Mouse (Mus musculus): ENCODE measurements at regions not wholly inside any gene's neighbourhood (a gene's known extent, or its start where the extent isn't known, plus 50 kb on each side); places are given as distances from the start of the nearest gene placed in this dataset.
A peak's percentile ranks its signal among the peaks of the same experiment; 100 is the strongest.
"Not testable (repeated sequence)": the region's sequence is repeated elsewhere in the genome, so short reads cannot be mapped to it uniquely, and the experiment has no call there.

DNA sequence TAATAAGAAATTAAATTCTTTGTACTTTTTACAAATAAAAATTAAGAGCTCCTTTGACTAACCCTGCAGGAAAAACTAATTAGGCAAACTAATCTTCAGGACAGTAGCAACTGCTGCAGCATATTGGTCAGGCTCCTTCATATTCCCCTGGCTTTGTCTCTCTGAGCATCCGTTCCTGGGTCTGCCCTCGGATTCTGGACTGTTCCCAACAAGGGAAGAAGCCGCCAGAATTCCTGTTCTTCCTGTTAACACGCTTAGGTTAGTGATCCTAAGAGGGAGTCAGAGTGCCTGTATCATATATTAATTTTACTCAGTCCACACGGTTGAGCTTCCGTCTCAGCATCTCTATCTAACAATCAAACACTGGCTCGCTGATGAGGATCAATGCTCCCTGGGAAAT, 120.3 kb upstream of the Prkcq start:
- Histone ChIP-seq H3K4me3 (no peak overlapping the region), H3K27ac (ENCODE audit: poor library complexity, severe bottlenecking) (no peak overlapping the region), H3K4me1 (replicated peaks) (no peaks in the 10 kb centered on the region), H3K4me2 (no peak overlapping the region), H3K36me3 (no peaks in the 10 kb centered on the region), H3K27me3 (replicated peaks) (no peaks in the 10 kb centered on the region), H3K9ac (no peak overlapping the region), H3K9me3 (replicated peaks) (no peaks in the 10 kb centered on the region)
- ATAC-seq (ENCODE audit: insufficient number of reproducible peaks, low FRiP score), result no peak
- WGBS, result 79% methylated on average over 7 of the region's 7 CpGs

DNA sequence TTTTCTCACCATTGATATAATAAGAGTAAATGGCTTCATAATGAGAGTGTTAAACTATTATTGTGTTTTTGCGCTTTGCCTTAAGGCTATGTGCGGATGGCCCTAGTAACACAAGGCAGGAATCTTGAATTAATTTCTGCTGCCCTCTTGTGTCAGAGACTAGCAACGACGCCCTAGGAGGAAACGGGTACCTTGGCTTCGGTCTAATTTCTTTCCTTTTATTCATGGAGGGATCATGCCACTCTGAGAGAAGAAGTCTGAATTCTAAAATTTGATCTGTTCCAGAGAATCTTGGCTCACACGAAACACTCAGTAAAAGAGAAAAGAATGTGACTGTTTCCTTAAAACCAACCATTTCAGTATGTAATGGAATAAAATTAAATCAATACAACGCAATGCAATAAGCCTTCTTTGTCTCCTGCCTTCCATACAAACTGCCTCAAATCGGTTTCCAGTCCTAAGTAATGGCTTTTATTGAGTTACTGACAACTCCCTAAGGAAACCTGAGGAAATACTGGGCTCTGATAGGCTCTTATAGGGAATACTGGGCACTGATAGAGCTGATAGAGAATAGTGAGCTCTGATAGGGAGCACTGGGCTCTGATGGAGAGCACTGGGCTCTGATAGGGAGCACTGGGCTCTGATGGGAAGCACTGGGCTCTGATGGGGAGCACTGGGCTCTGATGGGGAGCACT, 112.0 kb upstream of the Prkcq start:
- no peak for ATAC-seq (ENCODE audit: insufficient number of reproducible peaks, low FRiP score)
- Histone ChIP-seq H3K9me3 (replicated peaks) (no peaks in the 10 kb centered on the region), H3K9ac (no peak overlapping the region), H3K4me3 (no peak overlapping the region), H3K27ac (ENCODE audit: poor library complexity, severe bottlenecking) (no peak overlapping the region), H3K36me3 (no peaks in the 10 kb centered on the region), H3K4me2 (no peak overlapping the region), H3K27me3 (replicated peaks) (no peaks in the 10 kb centered on the region), H3K4me1 (replicated peaks) (no peaks in the 10 kb centered on the region)
- WGBS, result 26% methylated on average over 9 of the region's 9 CpGs

DNA sequence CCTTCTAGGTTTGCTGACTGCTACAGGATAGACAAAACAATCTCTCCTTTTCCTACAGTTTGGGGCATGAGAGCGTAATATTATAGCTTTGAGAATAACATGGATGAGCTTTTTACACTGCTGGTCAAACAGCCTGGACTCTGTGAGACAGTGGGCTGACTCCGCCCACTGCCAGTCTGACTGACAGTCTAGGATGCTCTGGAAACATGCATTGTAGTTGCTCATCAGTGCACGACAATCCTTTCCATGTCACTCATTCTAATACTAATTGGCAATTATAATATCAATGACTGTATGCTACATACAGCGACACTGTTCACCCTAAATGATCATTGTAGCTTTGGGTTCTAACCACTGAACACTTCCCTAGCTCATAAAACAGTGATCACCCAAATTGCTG, 104.5 kb upstream of the Prkcq start:
- 80% methylated on average over 4 of the region's 4 CpGs for WGBS
- Histone ChIP-seq H3K27ac (ENCODE audit: poor library complexity, severe bottlenecking) (no peak overlapping the region), H3K4me2 (no peak overlapping the region), H3K9me3 (replicated peaks) (no peaks in the 10 kb centered on the region), H3K4me1 (replicated peaks) (no peaks in the 10 kb centered on the region), H3K36me3 (no peaks in the 10 kb centered on the region), H3K27me3 (replicated peaks) (no peaks in the 10 kb centered on the region), H3K9ac (no peak overlapping the region), H3K4me3 (no peak overlapping the region)
- ATAC-seq (ENCODE audit: insufficient number of reproducible peaks, low FRiP score), result no peak

DNA sequence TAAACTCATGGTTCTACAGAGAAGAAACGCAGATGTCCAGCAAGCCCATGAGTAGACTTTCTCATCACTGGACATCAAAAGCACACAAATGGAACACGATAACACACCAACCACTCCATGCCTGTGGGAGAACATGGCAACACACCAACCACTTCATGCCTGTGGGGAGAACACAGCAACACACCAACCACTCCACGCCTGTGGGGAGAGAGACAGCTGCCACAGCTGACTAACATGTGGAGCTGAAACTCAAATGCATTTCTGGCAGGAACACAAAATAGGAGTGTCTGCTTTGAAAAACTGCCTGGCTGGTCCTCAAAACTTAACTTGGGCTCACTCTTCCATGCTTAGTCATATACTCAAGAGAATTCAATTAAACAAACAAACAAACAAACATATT, 88.4 kb upstream of the Prkcq start:
- ATAC-seq (ENCODE audit: insufficient number of reproducible peaks, low FRiP score), result no peak
- Histone ChIP-seq H3K4me1 (replicated peaks) (no peaks in the 10 kb centered on the region), H3K27ac (ENCODE audit: poor library complexity, severe bottlenecking) (no peak overlapping the region), H3K27me3 (replicated peaks) (no peaks in the 10 kb centered on the region), H3K4me2 (no peak overlapping the region), H3K36me3 (no peaks in the 10 kb centered on the region), H3K9ac (no peak overlapping the region), H3K9me3 (replicated peaks) (no peaks in the 10 kb centered on the region), H3K4me3 (no peak overlapping the region)
- WGBS, result 82% methylated on average over 3 of the region's 3 CpGs

DNA sequence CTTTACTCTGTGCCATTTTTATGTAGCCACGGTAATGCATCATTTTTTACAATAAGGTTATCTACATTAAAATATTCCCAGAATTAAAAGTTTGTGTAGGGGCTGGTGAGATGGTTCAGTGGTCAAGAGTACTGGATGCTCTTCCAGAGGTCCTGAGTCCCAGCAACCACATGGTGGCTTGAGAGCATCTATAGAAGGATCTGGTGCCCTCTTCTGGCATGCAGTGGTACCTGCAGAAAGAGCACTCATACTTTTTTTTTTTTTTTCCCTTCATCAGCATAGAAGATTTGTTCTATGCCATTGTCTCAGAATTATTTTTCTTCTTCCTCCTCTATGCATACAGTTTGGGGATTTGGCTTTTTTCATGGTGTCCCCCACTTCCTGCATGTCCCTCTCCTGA, 84.9 kb upstream of the Prkcq start:
- no peak overlapping the region for H3K4me3 ChIP-seq
- ATAC-seq (ENCODE audit: insufficient number of reproducible peaks, low FRiP score), result no peak
- no peak overlapping the region for H3K27ac ChIP-seq (ENCODE audit: poor library complexity, severe bottlenecking)
- 16% methylated on average over 1 of the region's 1 CpGs for WGBS
- H3K9me3 ChIP-seq (replicated peaks), result no peaks in the 10 kb centered on the region
- H3K4me1 ChIP-seq (replicated peaks), result no peaks in the 10 kb centered on the region
- no peak overlapping the region for H3K9ac ChIP-seq
- no peaks in the 10 kb centered on the region for H3K36me3 ChIP-seq
- H3K4me2 ChIP-seq, result no peak overlapping the region
- no peaks in the 10 kb centered on the region for H3K27me3 ChIP-seq (replicated peaks)

DNA sequence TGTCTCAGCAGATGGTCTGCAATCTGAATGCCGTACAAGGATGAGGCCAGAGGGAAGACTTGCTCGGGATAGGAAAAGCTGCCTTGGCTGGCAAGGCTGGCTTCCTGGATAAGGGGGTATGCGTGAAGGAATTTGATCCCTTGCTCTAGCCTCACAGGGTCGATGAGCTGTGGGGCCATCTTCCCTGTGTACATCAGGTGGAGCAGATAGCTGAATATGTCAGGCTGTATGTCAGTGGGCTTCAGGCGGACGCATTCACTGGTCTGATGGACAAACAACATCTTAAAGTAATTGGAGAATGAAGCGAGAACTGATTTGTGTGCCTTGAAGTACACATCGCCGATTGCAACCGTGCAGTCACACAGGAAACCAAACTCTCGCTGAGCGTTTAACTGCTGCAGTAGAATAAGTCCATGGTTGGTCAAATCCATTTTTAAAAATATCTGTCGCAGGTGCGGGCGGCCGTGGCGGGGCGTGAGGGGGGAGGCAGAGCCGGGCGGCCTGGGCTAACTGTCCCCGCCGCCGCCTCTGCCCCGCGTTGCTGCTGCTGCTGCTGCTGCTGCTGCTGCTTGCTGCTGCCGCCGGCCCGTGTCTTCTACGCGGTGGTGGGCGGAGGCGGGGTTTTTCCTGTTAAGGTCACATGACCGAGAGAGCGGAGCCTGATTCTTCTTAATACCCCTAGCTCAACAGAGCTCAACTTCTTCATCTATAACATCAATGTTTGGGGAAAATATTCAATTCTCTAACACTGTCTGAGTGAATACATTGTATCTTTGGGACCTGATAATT, 71.9 kb upstream of the Prkcq start:
- not testable (repeated sequence) for H3K27me3 ChIP-seq (replicated peaks); H3K9me3 ChIP-seq (replicated peaks); H3K36me3 ChIP-seq; H3K27ac ChIP-seq (ENCODE audit: poor library complexity, severe bottlenecking); H3K4me1 ChIP-seq (replicated peaks)
- peak overlapping the region; percentile 67 for H3K4me2 ChIP-seq
- WGBS, result 28% methylated on average over 34 of the region's 34 CpGs
- H3K9ac ChIP-seq, result peak overlapping the region; percentile 43; the same call in 1 of the 2 replicates
- peak; percentile 63; the same call in 1 of the 2 replicates for ATAC-seq (ENCODE audit: insufficient number of reproducible peaks, low FRiP score)
- H3K4me3 ChIP-seq, result peak overlapping the region; percentile 45

DNA sequence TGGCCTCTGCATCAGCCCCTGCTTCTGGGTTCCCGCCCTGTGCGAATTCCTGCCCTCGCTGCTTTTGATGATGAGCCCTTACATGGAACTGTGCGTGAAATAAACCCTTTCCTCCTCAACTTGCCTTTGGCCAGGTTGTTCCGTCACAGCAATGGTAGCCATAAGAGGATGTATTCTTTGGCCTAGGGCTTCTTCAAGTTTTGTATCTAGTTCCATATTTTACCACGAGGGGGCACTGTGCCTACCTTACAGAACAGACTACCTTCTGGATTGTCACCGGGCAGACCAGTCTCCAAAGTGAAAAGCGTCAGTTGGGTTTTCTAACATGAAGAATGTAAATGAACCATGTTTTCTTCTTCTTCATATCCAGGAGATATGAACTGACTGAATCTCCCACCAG, 58.7 kb upstream of the Prkcq start:
- H3K36me3 ChIP-seq, result no peaks in the 10 kb centered on the region
- 44% methylated on average over 8 of the region's 8 CpGs for WGBS
- H3K27ac ChIP-seq (ENCODE audit: poor library complexity, severe bottlenecking), result no peak overlapping the region
- H3K9ac ChIP-seq, result no peak overlapping the region
- no peaks in the 10 kb centered on the region for H3K27me3 ChIP-seq (replicated peaks)
- no peak for ATAC-seq (ENCODE audit: insufficient number of reproducible peaks, low FRiP score)
- H3K4me3 ChIP-seq, result no peak overlapping the region
- H3K4me1 ChIP-seq (replicated peaks), result no peaks in the 10 kb centered on the region
- H3K9me3 ChIP-seq (replicated peaks), result no peaks in the 10 kb centered on the region
- H3K4me2 ChIP-seq, result no peak overlapping the region

DNA sequence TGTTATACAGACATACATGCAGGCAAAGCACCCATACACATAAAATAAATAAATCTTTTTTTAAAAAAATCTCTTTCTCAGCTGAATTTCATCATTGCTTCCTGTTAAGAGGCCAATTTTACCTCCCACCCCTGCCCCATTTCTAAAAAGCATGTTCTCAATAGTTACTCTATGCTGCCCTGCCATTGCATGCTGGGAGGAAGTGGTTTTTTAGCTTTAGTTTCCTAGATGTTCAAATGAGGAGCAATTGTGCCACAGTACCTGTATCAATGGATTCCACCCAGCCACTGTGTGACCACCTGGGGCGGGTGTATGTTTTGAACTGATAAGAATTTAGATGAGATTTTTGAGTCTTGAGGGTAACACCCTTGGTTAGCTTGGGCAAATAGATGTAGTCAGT, 53.3 kb upstream of the Prkcq start:
- ATAC-seq (ENCODE audit: insufficient number of reproducible peaks, low FRiP score), result no peak
- Histone ChIP-seq H3K9ac (no peak overlapping the region), H3K4me2 (no peak overlapping the region), H3K36me3 (no peaks in the 10 kb centered on the region), H3K27me3 (replicated peaks) (no peaks in the 10 kb centered on the region), H3K27ac (ENCODE audit: poor library complexity, severe bottlenecking) (no peak overlapping the region), H3K9me3 (replicated peaks) (no peaks in the 10 kb centered on the region), H3K4me3 (no peak overlapping the region), H3K4me1 (replicated peaks) (no peaks in the 10 kb centered on the region)
- 77% methylated on average over 1 of the region's 1 CpGs for WGBS

DNA sequence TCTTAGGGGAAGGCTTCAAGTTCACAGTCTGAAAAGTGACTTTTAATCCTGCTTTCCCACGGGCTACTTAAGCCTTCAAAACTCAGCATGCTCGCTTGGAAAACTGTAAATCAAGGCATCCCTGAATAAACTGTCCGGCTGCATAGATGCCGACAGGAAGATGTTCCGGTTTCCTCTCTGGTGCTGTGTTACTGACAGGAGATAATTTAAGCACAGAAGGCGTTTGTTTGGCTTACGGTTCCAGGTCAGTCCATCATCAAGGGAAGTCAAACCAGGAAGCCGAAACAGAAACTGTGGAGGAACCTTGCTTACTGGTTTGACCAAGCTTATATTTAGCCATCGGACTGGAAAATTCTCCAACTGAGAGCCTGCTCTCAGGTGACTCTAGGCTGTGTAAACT, 52.6 kb upstream of the Prkcq start:
- H3K4me2 ChIP-seq, result no peak overlapping the region
- no peak overlapping the region for H3K4me3 ChIP-seq
- no peak for ATAC-seq (ENCODE audit: insufficient number of reproducible peaks, low FRiP score)
- WGBS, result 55% methylated on average over 9 of the region's 9 CpGs
- H3K9ac ChIP-seq, result no peak overlapping the region
- no peak overlapping the region for H3K27ac ChIP-seq (ENCODE audit: poor library complexity, severe bottlenecking)
- no peaks in the 10 kb centered on the region for H3K36me3 ChIP-seq
- no peaks in the 10 kb centered on the region for H3K27me3 ChIP-seq (replicated peaks)
- H3K9me3 ChIP-seq (replicated peaks), result no peaks in the 10 kb centered on the region
- no peaks in the 10 kb centered on the region for H3K4me1 ChIP-seq (replicated peaks)
